Mouse (Mus musculus) liver, postnatal 0 days (tissue): ENCODE data around the gene Gm11487. TPM values are rescaled to one million over a fixed set of nuclear protein-coding genes. Genes with fewer than 3 reads are reported as not detected.
"Not testable (repeated sequence)": the region's sequence is repeated elsewhere in the genome, so short reads cannot be mapped to it uniquely, and the experiment has no call there.

Experiments
- ATAC-seq: fragments of 200-750 bp; cut with Nextera tagmentation; 2 replicates; pipeline ENCODE4 v1.8.0; 2017; ENCODE audit warnings: mild to moderate bottlenecking, moderate library complexity
- DNase-seq: peaks from one replicate; pipeline ENCODE4 v3.0.0-alpha.2; 2016
- H3K27ac ChIP-seq: fragments of 300-500 bp; sonication (generic); 2 replicates; pipeline ENCODE4 v1.5.1; 2014; ENCODE audit warnings: antibody characterized with exemption, moderate library complexity, mild to moderate bottlenecking, low read depth
- H3K27me3 ChIP-seq: fragments of 300-500 bp; sonication (generic); 2 replicates; pipeline ENCODE4 v1.6.1; 2014; ENCODE audit warnings: low read length, control low read depth, mixed read lengths; ENCODE audit not compliant: insufficient read depth
- H3K36me3 ChIP-seq: fragments of 300-500 bp; sonication (generic); replicated peaks from 2 replicates; pipeline ENCODE4 v1.6.1; 2014; ENCODE audit warnings: mild to moderate bottlenecking, control low read depth, low read length, moderate library complexity, mixed read lengths; ENCODE audit not compliant: insufficient read depth
- H3K4me1 ChIP-seq: fragments of 300-500 bp; sonication (generic); 2 replicates; pipeline ENCODE4 v1.6.1; 2014; ENCODE audit warnings: antibody characterized with exemption, mild to moderate bottlenecking, control low read depth; ENCODE audit not compliant: insufficient read depth
- H3K4me2 ChIP-seq: fragments of 300-500 bp; sonication (generic); 2 replicates; pipeline ENCODE4 v1.6.1; 2014; ENCODE audit warnings: low read depth, mild to moderate bottlenecking, low read length, moderate library complexity, mixed read lengths
- H3K4me3 ChIP-seq: fragments of 300-500 bp; sonication (generic); 2 replicates; pipeline ENCODE4 v1.5.1; 2014; ENCODE audit warnings: low read depth, low read length
- H3K9ac ChIP-seq: fragments of 300-500 bp; sonication (generic); replicated peaks from 2 replicates; pipeline ENCODE4 v1.6.1; 2014; ENCODE audit warnings: mild to moderate bottlenecking, moderate library complexity
- H3K9me3 ChIP-seq: fragments of 300-500 bp; sonication (generic); 2 replicates; pipeline ENCODE4 v1.6.1; 2016; ENCODE audit warnings: mild to moderate bottlenecking, control low read depth, low read length, mixed read lengths
- CTCF ChIP-seq: sonication (generic); IDR thresholded peaks from 2 replicates; pipeline ENCODE4 v1.5.1; 2016; ENCODE audit warnings: antibody characterized with exemption, low read depth
- EP300 ChIP-seq: IDR thresholded peaks from 2 replicates; pipeline ENCODE4 v1.6.1; 2016; ENCODE audit warnings: antibody characterized with exemption, low read depth, mild to moderate bottlenecking
- WGBS: fragments of 180-500 bp; shearing (Covaris S2); extraction: QIAGEN DNeasy Blood & Tissue Kit; methylation state at CpG from one replicate; pipeline ENCODE4 v1.1.7; 2014; ENCODE audit not compliant: insufficient replicate concordance; 5-methylcytosine and 5-hydroxymethylcytosine counted together
- polyA plus RNA-seq: library from polyadenylated mRNA; unstranded; fragments of >200 nt; fragmentation: Nextera tagmentation; extraction: Ambion mirVana; gene quantifications from 2 replicates; pipeline ENCODE4 v1.2.1, GENCODE M21; 2015

Gm11487 gene
- not detected in 2 replicates for polyA plus RNA-seq

DNA sequence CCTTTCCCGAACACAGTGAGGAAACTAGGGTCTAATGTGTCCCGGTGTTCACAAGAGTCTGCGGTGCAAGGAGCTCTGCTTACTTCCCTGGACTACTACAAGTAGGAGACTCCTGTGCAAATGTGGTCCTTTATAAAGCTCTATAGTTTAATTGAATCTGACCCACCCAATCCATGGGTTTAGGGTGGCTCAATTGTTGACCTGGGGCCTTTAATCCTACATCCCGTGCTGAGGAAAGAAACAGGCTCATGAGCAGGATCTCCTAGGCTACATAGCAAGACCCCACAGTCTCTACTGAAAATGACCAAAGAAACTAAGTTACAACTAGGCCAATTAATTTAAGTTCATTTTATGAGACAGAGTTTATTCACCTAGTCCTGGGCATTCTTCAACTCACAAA is at the start of gene Gm11487:
TSS of gene Gm11487 (minus strand) at position 101 of the 400 bp plus-strand sequence.
- 65% methylated on average over 2 of the region's 4 CpGs for WGBS
- H3K4me2 ChIP-seq, DNase-seq, ATAC-seq, H3K4me3 ChIP-seq, H3K9me3 ChIP-seq, H3K9ac ChIP-seq, H3K27ac ChIP-seq, H3K27me3 ChIP-seq, H3K36me3 ChIP-seq, H3K4me1 ChIP-seq: not testable (repeated sequence)

DNA sequence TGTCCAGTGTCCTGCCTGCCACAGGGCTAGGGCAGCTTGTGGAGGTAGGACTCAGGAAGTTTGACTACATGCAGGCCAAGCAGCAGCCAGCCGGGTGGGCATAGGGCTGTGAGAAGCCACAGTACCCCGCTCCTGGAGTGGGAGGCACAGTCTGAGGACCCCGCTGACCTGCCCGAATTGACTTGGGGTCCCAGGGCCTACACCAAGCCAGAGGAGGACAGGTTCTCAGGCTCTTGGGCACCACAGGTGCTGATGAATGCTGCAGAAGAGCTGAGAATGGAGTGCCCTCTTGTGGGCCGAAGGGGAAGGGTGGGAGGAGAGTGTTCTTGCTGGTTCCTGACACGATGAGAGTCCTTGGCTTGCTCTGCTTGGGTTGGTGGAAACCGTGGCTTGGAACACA is 39.8 kb upstream of the Gm11487 start:
- H3K9me3 ChIP-seq, result no peaks in the 10 kb centered on the region
- H3K4me3 ChIP-seq, result no peak overlapping the region
- ATAC-seq (no peak), DNase-seq (no peak)
- no peaks in the 10 kb centered on the region for H3K36me3 ChIP-seq
- no peak overlapping the region for H3K4me2 ChIP-seq
- no peak for TF ChIP-seq EP300
- TF ChIP-seq CTCF, result peak; percentile 7; the same call in 1 of the 2 replicates
- no peaks in the 10 kb centered on the region for H3K4me1 ChIP-seq
- no peak overlapping the region for H3K27ac ChIP-seq
- no peak overlapping the region for H3K9ac ChIP-seq
- no peaks in the 10 kb centered on the region for H3K27me3 ChIP-seq
- WGBS, result 51% methylated on average over 7 of the region's 7 CpGs

DNA sequence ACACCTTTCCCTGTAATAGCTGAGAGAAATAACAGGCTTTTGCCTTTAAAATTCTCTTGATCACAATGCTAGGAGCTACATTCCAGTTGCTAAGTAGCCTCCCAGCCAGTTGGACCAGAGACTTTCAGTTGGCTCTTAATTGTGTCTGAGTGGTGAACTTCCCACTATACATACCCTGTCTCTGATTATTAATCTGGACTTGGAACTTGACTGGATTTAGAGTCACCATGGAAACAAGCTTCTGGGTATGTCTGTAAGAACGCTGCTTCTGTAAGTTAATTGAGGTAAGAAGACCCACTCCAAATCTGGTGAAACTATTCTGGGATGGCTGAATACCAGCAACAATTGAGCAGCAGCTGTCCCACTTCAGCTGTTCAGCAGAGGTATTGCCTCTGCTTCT is 37.7 kb upstream of the Gm11487 start:
- DNase-seq, result no peak
- Histone ChIP-seq H3K4me3 (no peak overlapping the region), H3K9ac (no peak overlapping the region), H3K27ac (no peak overlapping the region), H3K36me3 (no peaks in the 10 kb centered on the region), H3K4me2 (no peak overlapping the region), H3K27me3 (no peaks in the 10 kb centered on the region), H3K9me3 (no peaks in the 10 kb centered on the region), H3K4me1 (no peaks in the 10 kb centered on the region)
- whole genome bisulfite sequencing, result 60% methylated on average over 1 of the region's 1 CpGs
- no peak for ATAC-seq
- TF ChIP-seq CTCF (no peak), EP300 (no peak)

DNA sequence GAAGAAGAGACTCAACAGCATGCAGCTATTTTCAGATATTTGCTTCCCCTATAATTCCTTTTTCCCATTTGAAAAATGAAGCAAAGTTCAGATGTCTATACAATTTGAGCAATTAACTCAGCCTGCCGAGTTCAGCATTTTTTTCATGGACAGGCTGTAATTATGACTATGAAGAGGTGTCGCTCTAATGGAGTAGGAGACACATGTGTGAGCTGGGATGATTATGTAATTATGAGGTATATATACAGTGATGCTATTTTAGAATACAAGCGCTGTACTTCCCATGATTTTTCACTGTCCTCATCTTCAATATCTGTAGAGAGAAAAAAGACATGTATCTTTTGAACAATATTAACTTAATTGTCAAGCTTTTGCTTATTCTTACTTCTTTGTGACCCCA is 21.0 kb upstream of the Gm11487 start:
- H3K4me1 ChIP-seq, result no peaks in the 10 kb centered on the region
- no peak overlapping the region for H3K4me2 ChIP-seq
- 70% methylated on average over 3 of the region's 3 CpGs for WGBS
- DNase-seq (no peak), ATAC-seq (no peak)
- no peak overlapping the region for H3K27ac ChIP-seq
- no peaks in the 10 kb centered on the region for H3K27me3 ChIP-seq
- H3K36me3 ChIP-seq, result no peaks in the 10 kb centered on the region
- H3K9ac ChIP-seq, result no peak overlapping the region
- H3K9me3 ChIP-seq, result no peaks in the 10 kb centered on the region; the same call in 1 of the 2 replicates
- H3K4me3 ChIP-seq, result no peak overlapping the region
- no peak for TF ChIP-seq EP300
- TF ChIP-seq CTCF, result no peak

DNA sequence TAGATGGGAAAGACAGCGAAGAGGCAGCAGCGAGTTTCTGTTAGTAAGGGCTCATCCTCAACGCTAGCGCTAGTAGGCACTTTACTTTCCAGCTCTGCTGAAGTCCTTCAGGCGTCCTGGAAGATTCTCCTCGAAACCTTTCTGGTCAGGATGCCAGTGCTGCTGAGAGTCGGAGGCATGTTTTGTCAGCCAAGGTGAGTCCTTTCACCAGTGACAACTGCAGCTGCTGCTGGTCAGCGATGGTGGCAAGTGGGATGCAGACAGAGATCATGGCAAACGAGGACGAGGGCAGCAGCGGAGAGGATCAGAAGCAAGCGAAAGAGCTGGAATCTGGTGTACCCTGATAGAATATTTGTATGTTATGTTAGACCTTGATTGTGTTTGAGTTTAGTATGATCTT is 18.2 kb upstream of the Gm11487 start:
- 84% methylated on average over 12 of the region's 12 CpGs for WGBS
- no peak for TF ChIP-seq CTCF
- TF ChIP-seq EP300, result no peak
- H3K9me3 ChIP-seq, result no peaks in the 10 kb centered on the region
- no peaks in the 10 kb centered on the region for H3K36me3 ChIP-seq
- ATAC-seq, result no peak
- no peak for DNase-seq
- H3K4me2 ChIP-seq, result no peak overlapping the region
- no peak overlapping the region for H3K9ac ChIP-seq
- no peaks in the 10 kb centered on the region for H3K4me1 ChIP-seq
- H3K4me3 ChIP-seq, result no peak overlapping the region
- no peak overlapping the region for H3K27ac ChIP-seq
- H3K27me3 ChIP-seq, result no peaks in the 10 kb centered on the region

DNA sequence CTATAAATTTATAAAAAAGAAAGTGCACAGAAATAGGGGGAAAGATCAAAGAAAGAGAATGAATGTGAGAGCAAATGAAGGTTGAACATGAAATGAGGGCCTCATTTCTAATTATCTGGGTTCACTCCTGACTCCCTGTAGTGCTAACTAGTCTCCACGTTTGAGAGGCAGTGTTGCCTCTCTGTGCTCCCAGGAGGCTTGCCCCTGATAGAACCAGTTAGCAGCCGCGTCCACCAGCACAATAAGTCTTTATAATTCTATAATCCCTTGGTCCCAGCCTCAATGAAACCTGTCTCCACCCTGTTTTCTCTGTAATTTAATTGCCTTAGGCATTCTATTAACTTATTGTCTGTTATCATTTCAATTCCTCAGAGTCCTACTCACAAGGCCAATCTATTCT is 38.3 kb downstream of the Gm11487 start:
- Histone ChIP-seq H3K9me3 (no peaks in the 10 kb centered on the region), H3K27ac (no peak overlapping the region), H3K36me3 (no peaks in the 10 kb centered on the region), H3K4me3 (no peak overlapping the region), H3K4me2 (no peak overlapping the region), H3K4me1 (no peaks in the 10 kb centered on the region), H3K27me3 (no peaks in the 10 kb centered on the region), H3K9ac (no peak overlapping the region)
- WGBS, result 62% methylated on average over 3 of the region's 3 CpGs
- no peak for TF ChIP-seq EP300
- TF ChIP-seq CTCF, result no peak
- DNase-seq, result no peak
- no peak for ATAC-seq

Other genes with a start within 250 kb of the Gm11487 start
- gene Gm11238, start 202.8 kb upstream of the Gm11487 start, polyA plus RNA-seq, result not detected in 2 replicates
- not detected in 2 replicates for gene Gm11237, start 217.9 kb upstream of the Gm11487 start, polyA plus RNA-seq
- gene Gm11236, start 233.0 kb upstream of the Gm11487 start, polyA plus RNA-seq, result not detected in 2 replicates